Mouse (Mus musculus) frontal cortex, postnatal 14 days (tissue): Measurements from ENCODE around the gene Draxin.
"Not testable (repeated sequence)": the region's sequence is repeated elsewhere in the genome, so short reads cannot be mapped to it uniquely, and the experiment has no call there.

Source experiments
- DNase-seq, 2 experiments: peaks; one replicate each; pipeline ENCODE4 v3.0.0; 2022; ENCODE audit warnings: low spot score in 2 of 2

Gene Draxin

GRCm38 (mm10) chr4:148130561-148131413 is at the start of gene Draxin:
Gene Draxin (minus strand): TSS chr4:148130698.
- DNase-seq, result peak in 1 of 2 experiments; percentile 4

GRCm38 (mm10) chr4:148177716-148178115 is 47.2 kb upstream of the Draxin start:
- DNase-seq, result no peak

DNA sequence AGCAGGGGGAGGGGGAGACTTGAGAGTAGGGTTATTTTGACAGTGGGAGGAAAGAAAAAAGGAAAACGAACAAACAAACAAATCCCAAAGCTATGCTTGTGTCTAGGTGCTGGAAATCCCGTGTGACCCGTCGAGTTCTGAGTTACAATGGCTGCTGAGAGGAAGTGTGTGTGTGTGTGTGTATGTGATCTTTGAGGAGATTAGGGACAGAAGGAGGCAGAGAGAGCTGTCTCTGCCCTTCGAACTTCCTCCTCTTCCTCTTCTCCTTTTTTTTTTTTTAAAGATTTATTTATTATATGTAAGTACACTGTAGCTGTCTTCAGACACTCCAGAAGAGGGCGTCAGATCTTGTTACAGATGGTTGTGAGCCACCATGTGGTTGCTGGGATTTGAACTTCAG is 46.1 kb upstream of the Draxin start:
- DNase-seq, result not testable (repeated sequence)

DNA sequence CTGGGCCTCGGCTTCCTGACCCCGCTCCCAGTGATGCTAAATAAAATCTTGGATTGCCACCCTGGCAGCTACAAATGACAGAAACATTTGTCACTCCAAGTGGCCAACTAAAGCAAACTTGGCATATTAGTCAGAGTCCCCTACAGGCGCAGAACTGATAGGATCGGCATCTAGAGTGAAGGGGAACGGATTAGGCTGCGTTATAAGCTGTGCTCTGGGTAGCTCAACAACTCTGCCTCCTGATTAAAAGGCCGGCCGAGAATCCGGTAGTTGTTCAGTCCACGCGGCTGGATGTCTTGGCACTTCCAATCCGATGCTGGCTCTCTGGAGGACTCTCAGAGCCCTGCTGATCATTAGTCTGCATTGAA is 44.0 kb upstream of the Draxin start:
- no peak for DNase-seq

DNA sequence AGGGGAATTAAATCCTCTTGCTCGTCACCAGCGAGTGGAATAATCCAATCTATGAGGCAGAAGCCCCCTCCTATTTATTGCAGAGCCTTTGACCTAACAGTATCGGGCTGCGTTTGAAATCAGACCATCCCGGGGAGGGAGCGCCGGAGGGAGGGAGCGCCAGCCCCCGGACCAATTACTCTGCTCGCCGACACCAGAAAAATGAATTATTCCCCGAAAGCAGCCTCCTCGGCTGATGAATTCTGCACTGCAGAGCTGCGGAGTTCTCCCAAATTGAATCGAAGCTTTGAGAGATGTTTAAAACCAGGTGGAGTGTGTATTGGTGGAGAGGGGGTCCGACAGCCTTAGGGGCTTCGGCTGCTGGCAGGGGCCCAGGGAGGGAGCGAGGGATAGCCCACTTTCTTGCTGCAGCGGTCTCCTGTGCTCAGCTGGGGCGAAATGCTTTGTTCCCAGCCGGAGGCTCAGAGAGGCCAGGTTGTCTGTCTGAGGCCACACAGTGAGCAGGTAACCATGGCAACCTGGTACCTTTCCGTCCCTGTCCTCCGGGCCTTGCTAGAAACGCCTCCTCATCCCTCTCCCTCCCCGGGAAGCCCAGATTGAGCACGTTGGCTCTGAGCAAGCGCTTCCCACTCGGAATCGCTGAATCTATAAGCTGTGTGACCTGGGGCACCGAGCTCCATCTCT is 43.5 kb upstream of the Draxin start:
- DNase-seq, result no peak

DNA sequence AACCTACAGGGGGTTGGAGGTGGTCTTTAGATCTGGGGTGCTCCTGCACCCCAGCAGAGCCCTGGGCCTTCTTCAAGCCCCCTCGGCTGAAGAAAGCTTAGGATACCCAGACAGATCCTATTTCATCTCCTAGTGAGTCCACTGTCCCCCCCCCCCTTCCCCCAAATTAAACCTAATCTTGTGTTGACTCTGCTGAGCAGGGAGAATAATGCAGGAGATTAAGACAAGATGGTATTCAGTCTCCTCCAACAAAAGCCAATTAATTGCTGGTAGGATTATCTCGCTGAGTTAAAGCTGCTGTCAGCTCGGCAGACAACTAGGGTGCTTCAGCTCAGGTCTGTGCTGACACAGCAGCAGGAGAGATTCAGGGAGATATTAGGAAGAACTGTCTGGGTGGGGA is 40.8 kb upstream of the Draxin start:
- DNase-seq, result no peak

GRCm38 (mm10) chr4:148170842-148171241 is 40.3 kb upstream of the Draxin start:
- peak in 1 of 2 experiments; percentile 62 for DNase-seq

DNA sequence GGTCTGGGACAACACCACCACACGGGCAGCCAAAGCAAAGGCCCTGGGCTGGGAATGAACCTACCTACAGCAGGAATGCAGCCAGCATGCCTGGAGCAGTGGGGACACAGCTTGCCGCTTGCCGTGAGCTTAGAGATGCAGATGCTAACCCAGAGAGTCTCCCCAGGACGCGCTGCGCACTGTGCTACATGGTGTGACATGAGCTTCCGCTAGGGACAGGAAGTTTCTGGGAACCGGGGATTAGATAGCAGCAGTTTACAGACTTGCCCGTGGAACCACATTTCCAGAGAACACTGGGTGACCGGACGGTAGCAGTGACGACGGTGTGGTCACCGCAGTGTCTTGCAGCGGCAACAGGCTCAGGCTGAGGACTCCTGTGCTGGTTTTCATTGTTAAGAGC is 39.1 kb upstream of the Draxin start:
- no peak for DNase-seq

DNA sequence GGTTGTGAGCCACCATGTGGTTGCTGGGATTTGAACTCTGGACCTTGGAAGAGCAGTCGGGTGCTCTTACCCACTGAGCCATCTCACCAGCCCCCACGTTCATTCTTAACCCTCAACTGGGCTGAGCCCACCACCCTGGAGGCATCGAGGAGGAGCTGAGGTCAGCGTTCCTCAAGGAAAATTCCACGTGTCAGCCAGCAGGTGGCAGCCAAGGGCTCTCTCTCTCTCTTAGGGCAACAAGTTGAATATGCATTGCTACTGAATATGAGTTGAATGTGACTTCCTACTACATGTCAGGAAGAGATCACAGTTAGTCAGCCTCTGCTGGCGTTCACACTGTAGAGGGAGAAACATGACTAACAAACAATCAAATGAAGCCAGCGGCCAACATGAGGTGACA is 37.8 kb upstream of the Draxin start:
- DNase-seq, result no peak

DNA sequence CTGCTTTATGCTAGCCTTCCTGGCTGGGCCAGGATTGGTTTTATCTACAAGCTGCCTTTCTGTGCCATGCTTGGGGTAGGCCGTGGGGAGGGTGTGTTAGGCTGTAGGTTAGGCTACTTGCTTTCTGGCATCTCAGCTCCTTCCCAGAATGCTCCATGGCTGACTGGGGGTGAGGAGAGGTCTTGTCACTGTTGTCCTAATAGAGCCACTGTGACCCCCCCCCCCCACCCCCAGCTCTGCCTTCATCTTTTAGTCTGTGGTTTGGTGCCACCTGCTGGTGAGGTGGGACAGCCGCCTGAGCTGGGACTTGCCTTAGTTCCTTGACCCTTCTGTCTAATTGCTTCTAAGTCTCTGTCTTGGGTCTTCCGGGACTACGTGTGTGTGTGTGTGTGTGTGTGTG is 36.5 kb upstream of the Draxin start:
- no peak for DNase-seq

DNA sequence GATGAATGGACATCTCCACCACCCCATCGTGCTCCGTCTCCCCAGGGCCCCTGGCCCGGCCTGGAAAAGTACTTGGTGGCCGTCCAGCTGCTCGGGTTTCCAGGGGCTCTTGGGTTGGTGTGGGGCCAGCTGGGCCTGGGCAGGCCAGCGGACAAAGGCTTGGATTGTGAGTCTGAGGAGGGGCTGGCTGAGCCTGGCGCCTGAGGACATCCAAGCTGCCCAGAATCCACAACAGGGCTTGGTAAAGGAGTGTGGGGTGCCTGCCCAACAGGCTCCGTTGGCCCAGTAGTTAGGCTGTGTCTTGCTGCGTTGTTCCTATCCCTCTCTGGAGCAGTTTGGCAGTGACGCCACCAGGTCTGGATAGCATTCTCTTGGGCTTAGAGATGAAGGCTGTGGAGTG is 35.9 kb upstream of the Draxin start:
- peak; percentile 58 to 81 for DNase-seq

- DNase-seq, result no peak
Measured at GRCm38 (mm10) chr4:148165551-148165950, 35.1 kb upstream of the Draxin start.

DNA sequence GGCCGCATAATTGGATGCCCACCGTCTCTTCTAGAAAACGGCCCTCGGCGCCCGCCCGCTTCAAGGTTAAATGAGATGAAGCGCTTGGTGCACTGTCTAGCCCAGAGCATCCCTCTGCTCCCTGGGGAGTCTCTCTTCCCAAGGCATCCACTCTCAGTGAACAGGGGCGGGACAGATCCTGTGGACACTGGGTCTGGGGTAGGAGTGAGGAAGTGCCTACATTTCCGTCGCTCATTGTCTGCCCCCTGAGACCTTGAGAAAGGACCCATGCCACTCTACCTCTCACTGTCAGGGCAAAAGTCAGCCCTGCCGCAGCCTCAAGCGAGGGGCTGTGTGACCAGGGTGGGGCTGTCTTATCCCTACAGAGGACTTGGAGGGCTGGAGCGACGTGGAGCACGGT is 34.0 kb upstream of the Draxin start:
- no peak for DNase-seq

DNA sequence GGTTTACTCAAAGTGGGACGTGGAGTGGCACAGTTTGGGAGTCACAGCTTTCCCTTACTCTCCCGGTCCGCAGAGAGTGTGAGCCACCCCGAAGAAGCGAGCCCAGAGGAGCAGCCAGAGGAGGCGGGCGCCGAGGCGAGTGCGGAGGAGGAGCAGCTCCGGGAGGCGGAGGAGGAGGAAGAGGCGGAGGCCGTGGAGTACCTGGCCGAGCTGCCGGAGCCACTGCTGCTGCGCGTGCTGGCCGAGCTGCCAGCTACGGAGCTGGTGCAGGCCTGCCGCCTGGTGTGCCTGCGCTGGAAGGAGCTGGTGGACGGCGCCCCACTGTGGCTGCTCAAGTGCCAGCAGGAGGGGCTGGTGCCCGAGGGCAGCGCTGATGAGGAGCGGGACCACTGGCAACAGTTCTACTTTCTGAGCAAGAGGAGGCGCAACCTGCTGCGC is 33.5 kb upstream of the Draxin start:
- peak; percentile 68 to 70 for DNase-seq

DNA sequence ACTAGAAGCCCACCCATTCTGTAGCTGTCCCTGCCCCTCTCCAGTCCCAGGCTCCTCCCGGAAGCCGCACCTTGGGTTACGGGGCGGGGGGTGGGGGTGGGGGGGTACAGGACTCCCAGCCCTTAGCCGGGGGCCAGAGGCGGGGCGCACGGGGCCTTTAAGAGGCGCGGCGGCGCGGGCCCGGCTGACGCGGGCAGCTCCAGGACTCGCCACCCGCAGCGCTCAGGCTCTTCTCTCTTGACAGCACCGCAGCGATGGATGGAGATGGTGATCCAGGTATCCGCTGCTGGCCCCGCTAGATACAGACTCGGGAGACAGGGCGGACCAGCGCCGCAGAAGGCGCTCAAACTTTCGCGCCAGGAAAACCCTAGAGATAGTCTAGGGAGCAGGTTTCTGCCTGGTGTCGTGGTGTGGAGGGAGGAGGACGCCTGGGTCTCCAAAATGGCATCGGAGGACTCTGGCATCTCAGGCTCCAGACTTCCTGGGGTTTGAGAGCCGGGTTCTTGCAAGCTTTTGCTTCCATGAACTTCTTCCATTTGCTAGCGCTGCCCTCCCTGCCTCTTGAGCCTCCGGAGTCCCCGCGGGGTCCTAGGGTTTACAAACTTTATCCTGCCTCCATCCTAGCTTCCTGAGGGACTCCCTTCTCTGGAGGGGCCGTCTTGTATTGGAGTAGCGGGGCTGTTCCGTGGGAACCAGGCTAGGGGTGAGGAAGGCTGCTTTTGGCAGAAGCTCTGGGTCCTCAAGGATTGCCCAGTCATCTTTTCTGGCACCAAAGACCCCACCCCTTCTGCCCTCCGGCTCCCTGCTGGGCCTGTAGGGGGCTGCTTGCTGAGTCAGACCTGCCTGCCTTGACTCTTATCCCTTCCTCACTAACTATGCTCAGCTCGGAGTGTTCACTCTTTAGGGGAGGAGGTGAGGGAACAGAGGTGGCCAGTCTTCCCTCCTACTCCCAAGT is 30.2 kb upstream of the Draxin start, which contains the start of the genes Fbxo44 and Fbxo2:
Gene Fbxo44, minus strand, starts transcription at position 47 of the 955 bp plus-strand sequence.
Gene Fbxo2, plus strand, starts transcription at position 186 of the 955 bp plus-strand sequence.
- no peak for DNase-seq

GRCm38 (mm10) chr4:148159544-148160435 is 29.3 kb upstream of the Draxin start:
- DNase-seq, result peak; percentile 97

DNA sequence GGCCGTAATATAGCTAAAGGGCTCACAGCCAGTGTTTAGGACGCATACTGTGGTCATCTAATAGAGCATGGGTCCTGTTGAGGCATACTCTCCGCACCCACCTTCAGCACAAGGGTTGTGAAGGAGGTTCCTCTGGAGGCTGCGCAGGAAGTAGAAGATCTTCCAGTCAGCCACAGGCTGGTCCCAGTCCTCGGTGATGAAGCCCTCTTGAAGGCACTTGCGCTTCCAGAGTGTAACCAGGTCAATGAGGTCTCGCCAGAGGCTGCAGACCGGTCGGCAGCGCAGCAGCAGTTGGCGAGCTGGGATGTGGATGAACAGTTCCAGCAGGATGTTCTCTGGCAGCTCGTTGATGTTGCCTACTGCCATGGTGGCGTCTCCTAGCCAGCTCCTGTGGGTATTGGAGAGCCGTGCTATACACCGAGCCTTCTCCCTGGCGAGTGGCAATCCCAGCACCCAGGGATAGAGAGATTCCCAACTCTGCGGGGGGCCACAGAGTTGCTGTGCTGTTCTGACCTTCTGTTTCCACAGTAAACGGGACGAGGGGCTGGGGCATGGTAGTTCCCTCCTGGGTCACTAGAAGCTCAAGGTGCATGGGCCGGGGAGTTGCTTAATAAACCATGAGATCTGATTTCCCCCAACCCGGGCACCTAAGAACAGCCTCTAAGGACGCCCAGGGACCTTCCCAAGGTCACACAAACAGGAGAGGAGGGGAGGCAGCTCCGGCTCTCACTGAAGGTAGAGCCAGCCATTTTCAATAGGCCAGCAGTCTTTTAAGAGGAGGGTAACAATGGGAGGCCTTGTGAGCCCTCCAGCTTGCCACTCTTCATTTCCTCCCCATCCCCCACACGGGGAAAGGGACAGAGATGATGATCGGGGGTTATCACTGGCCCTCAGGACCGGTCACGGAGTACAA is 28.2 kb upstream of the Draxin start:
- DNase-seq, result no peak

DNA sequence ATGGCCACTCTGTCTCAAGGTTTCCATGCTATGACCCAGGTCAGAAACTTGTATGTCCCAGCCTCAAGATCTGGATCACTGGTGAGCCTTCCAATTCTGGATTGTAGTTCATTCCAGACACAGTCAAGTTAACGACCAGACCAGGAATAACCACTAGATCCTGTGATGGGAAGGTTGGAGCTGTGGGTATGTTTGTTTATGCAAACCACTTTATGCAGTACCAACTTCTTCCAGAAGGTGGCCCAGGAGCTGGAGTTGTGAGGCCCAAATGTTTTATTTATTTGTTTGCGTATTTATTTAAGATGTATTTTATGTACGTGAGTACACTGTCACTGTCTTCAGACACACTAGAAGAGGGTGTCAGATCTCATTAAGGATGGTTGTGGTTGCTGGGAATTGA is 24.5 kb upstream of the Draxin start:
- no peak for DNase-seq

- DNase-seq, result no peak
Measured at GRCm38 (mm10) chr4:148154006-148154405, 23.5 kb upstream of the Draxin start.

DNA sequence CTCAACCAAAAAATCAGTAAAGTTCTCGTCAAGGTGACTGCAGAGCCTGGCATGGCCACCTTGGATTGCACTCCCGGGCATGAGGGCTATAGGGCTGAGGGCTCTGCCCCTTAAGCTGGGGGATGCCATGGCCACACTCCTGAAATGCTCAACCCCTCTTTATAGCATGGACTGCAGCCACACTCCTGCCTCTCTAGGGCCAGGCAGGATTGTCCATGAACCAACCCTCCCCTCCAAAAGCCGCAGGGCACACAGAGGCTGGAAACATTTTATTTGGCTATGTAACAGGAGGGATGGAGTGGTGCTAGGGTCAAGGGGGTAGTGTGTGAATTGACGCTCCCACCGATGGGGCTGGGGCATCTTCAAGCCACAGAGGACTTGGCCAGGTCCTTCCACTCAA is 22.0 kb upstream of the Draxin start:
- DNase-seq, result no peak
